Mouse (Mus musculus): ENCODE results near the gene Klhdc8b. TPM values are rescaled to one million over a fixed set of nuclear protein-coding genes. Genes with fewer than 3 reads are reported as not detected.

The Klhdc8b gene
- polyA plus RNA-seq (2012; rRNA removed) = 16.9 and 21.0 TPM in 2 replicates

GRCm38 (mm10) chr9:108461181-108461631 lies at the start of gene Klhdc8b:
Gene Klhdc8b (minus strand): TSS chr9:108461581.
- no peak for TF ChIP-seq CTCF (IDR thresholded peaks at IDR 0.05; ENCODE audit: borderline replicate concordance, control insufficient read depth, extremely low read depth, insufficient read depth, low read length, poor library complexity)
- no peak for TF ChIP-seq POLR2A (IDR thresholded peaks at IDR 0.05; ENCODE audit: control insufficient read depth, extremely low read depth, insufficient read depth, low read length, poor library complexity)
- WGBS = 37% methylated on average over 11 of the region's 11 CpGs
- peaks cover 11% of the 10 kb centered on the region for H3K4me1 ChIP-seq (replicated peaks; ENCODE audit: control insufficient read depth, insufficient read depth, low read length)
- no peak for DNase-seq
- H3K27ac ChIP-seq (ENCODE audit: control insufficient read depth, insufficient read depth, low read length) = peak within 1 kb of the TSS; percentile 9; the same call in 1 of the 2 replicates
- H3K27me3 ChIP-seq (ENCODE audit: control insufficient read depth, insufficient read depth, low read length) = no peaks in the 10 kb centered on the region
- peaks cover 18% of the 10 kb centered on the region for H3K36me3 ChIP-seq (ENCODE audit: control insufficient read depth, insufficient read depth, low read length)
- H3K4me3 ChIP-seq (ENCODE audit: control insufficient read depth, insufficient read depth, low read length) = peak within 1 kb of the TSS; percentile 77

- DNase-seq = no peak
- 89% methylated on average over 7 of the region's 7 CpGs for WGBS
- Histone ChIP-seq H3K4me3 (ENCODE audit: control insufficient read depth, insufficient read depth, low read length) (no peak overlapping the region; the same call in 1 of the 2 replicates), H3K27me3 (ENCODE audit: control insufficient read depth, insufficient read depth, low read length) (no peaks in the 10 kb centered on the region), H3K4me1 (replicated peaks; ENCODE audit: control insufficient read depth, insufficient read depth, low read length) (peaks cover 16% of the 10 kb centered on the region), H3K36me3 (ENCODE audit: control insufficient read depth, insufficient read depth, low read length) (peaks cover 41% of the 10 kb centered on the region), H3K27ac (ENCODE audit: control insufficient read depth, insufficient read depth, low read length) (no peak overlapping the region)
- TF ChIP-seq CTCF (IDR thresholded peaks at IDR 0.05; ENCODE audit: borderline replicate concordance, control insufficient read depth, extremely low read depth, insufficient read depth, low read length, poor library complexity) (no peak), POLR2A (IDR thresholded peaks at IDR 0.05; ENCODE audit: control insufficient read depth, extremely low read depth, insufficient read depth, low read length, poor library complexity) (no peak)
These were observed 47.4 kb upstream of the Klhdc8b start for GRCm38 (mm10) chr9:108508776-108509175.

- H3K27me3 ChIP-seq (ENCODE audit: control insufficient read depth, insufficient read depth, low read length) = no peaks in the 10 kb centered on the region
- WGBS = under 1% methylated on average over 37 of the region's 37 CpGs
- TF ChIP-seq CTCF (IDR thresholded peaks at IDR 0.05; ENCODE audit: borderline replicate concordance, control insufficient read depth, extremely low read depth, insufficient read depth, low read length, poor library complexity) (no peak), POLR2A (IDR thresholded peaks at IDR 0.05; ENCODE audit: control insufficient read depth, extremely low read depth, insufficient read depth, low read length, poor library complexity) (peak; percentile 49)
- peak; percentile 94 for DNase-seq
- H3K36me3 ChIP-seq (ENCODE audit: control insufficient read depth, insufficient read depth, low read length) = peaks cover 31% of the 10 kb centered on the region
- H3K4me1 ChIP-seq (replicated peaks; ENCODE audit: control insufficient read depth, insufficient read depth, low read length) = peaks cover 16% of the 10 kb centered on the region
- peak within 1 kb of the TSS; percentile 71; the same call in 1 of the 2 replicates for H3K27ac ChIP-seq (ENCODE audit: control insufficient read depth, insufficient read depth, low read length)
- peak within 1 kb of the TSS; percentile 62 for H3K4me3 ChIP-seq (ENCODE audit: control insufficient read depth, insufficient read depth, low read length)
These were observed 46.4 kb upstream of the Klhdc8b start, which contains the start of gene Qars for GRCm38 (mm10) chr9:108507619-108508434. Gene Qars (plus strand): TSS chr9:108507706.

- H3K27me3 ChIP-seq (ENCODE audit: control insufficient read depth, insufficient read depth, low read length) = no peaks in the 10 kb centered on the region
- peaks cover 28% of the 10 kb centered on the region for H3K36me3 ChIP-seq (ENCODE audit: control insufficient read depth, insufficient read depth, low read length)
- 95% methylated on average over 7 of the region's 7 CpGs for WGBS
- DNase-seq = no peak
- H3K4me1 ChIP-seq (replicated peaks; ENCODE audit: control insufficient read depth, insufficient read depth, low read length) = peaks cover 16% of the 10 kb centered on the region
- H3K27ac ChIP-seq (ENCODE audit: control insufficient read depth, insufficient read depth, low read length) = no peak overlapping the region
- no peak overlapping the region for H3K4me3 ChIP-seq (ENCODE audit: control insufficient read depth, insufficient read depth, low read length)
- no peak for TF ChIP-seq CTCF (IDR thresholded peaks at IDR 0.05; ENCODE audit: borderline replicate concordance, control insufficient read depth, extremely low read depth, insufficient read depth, low read length, poor library complexity)
- no peak for TF ChIP-seq POLR2A (IDR thresholded peaks at IDR 0.05; ENCODE audit: control insufficient read depth, extremely low read depth, insufficient read depth, low read length, poor library complexity)
These were observed 45.5 kb upstream of the Klhdc8b start for GRCm38 (mm10) chr9:108506901-108507300.

- Histone ChIP-seq H3K36me3 (ENCODE audit: control insufficient read depth, insufficient read depth, low read length) (peaks cover 72% of the 10 kb centered on the region), H3K27ac (ENCODE audit: control insufficient read depth, insufficient read depth, low read length) (no peak overlapping the region), H3K4me1 (replicated peaks; ENCODE audit: control insufficient read depth, insufficient read depth, low read length) (no peaks in the 10 kb centered on the region), H3K27me3 (ENCODE audit: control insufficient read depth, insufficient read depth, low read length) (no peaks in the 10 kb centered on the region), H3K4me3 (ENCODE audit: control insufficient read depth, insufficient read depth, low read length) (no peak overlapping the region)
- no peak for DNase-seq
- WGBS = 97% methylated on average over 15 of the region's 15 CpGs
- TF ChIP-seq CTCF (IDR thresholded peaks at IDR 0.05; ENCODE audit: borderline replicate concordance, control insufficient read depth, extremely low read depth, insufficient read depth, low read length, poor library complexity) (no peak), POLR2A (IDR thresholded peaks at IDR 0.05; ENCODE audit: control insufficient read depth, extremely low read depth, insufficient read depth, low read length, poor library complexity) (no peak)
These were observed 38.6 kb upstream of the Klhdc8b start for GRCm38 (mm10) chr9:108499943-108500342.

GRCm38 (mm10) chr9:108499231-108499630 lies 37.9 kb upstream of the Klhdc8b start:
- Histone ChIP-seq H3K4me1 (replicated peaks; ENCODE audit: control insufficient read depth, insufficient read depth, low read length) (no peaks in the 10 kb centered on the region), H3K36me3 (ENCODE audit: control insufficient read depth, insufficient read depth, low read length) (peaks cover 79% of the 10 kb centered on the region), H3K27me3 (ENCODE audit: control insufficient read depth, insufficient read depth, low read length) (no peaks in the 10 kb centered on the region), H3K27ac (ENCODE audit: control insufficient read depth, insufficient read depth, low read length) (no peak overlapping the region), H3K4me3 (ENCODE audit: control insufficient read depth, insufficient read depth, low read length) (no peak overlapping the region)
- 96% methylated on average over 7 of the region's 7 CpGs for WGBS
- no peak for DNase-seq
- TF ChIP-seq CTCF (IDR thresholded peaks at IDR 0.05; ENCODE audit: borderline replicate concordance, control insufficient read depth, extremely low read depth, insufficient read depth, low read length, poor library complexity) (no peak), POLR2A (IDR thresholded peaks at IDR 0.05; ENCODE audit: control insufficient read depth, extremely low read depth, insufficient read depth, low read length, poor library complexity) (no peak)

Data from thymus, adult 2 months (tissue).